Mouse (Mus musculus) frontal cortex, postnatal 25 days (tissue): ENCODE measurements around the gene Col23a1.

Experiments
- DNase-seq, 2 experiments: peaks; one replicate each; pipeline ENCODE4 v3.0.0; 2022; ENCODE audit warnings: low spot score in 2 of 2

Gene Col23a1

GRCm38 (mm10) chr11:51289564-51290041, at the start of gene Col23a1:
Col23a1 (plus strand) TSS chr11:51289920.
- peak; percentile 61 to 64 for DNase-seq

- no peak for DNase-seq
Measured at GRCm38 (mm10) chr11:51242897-51243296, 46.8 kb upstream of the Col23a1 start.

- no peak for DNase-seq
Measured at GRCm38 (mm10) chr11:51257006-51257405, 32.7 kb upstream of the Col23a1 start.

GRCm38 (mm10) chr11:51261680-51262219, 28.0 kb upstream of the Col23a1 start, which contains the start of gene Clk4:
Clk4 (plus strand) TSS chr11:51261730.
- no peak for DNase-seq

GRCm38 (mm10) chr11:51262342-51263285, 27.1 kb upstream of the Col23a1 start, which contains the start of gene BC049762:
BC049762 (minus strand) TSS chr11:51263046.
- DNase-seq: peak; percentile 97

- DNase-seq: peak in 1 of 2 experiments; percentile 17
Measured at GRCm38 (mm10) chr11:51263286-51263831, 26.4 kb upstream of the Col23a1 start.

- DNase-seq: no peak
Measured at GRCm38 (mm10) chr11:51264352-51264751, 25.4 kb upstream of the Col23a1 start.

GRCm38 (mm10) chr11:51265326-51265725, 24.4 kb upstream of the Col23a1 start:
- DNase-seq: no peak

- DNase-seq: no peak
Measured at GRCm38 (mm10) chr11:51274418-51274817, 15.3 kb upstream of the Col23a1 start.

- no peak for DNase-seq
Measured at GRCm38 (mm10) chr11:51290066-51290955, 591 bp downstream of the Col23a1 start.

- DNase-seq: no peak
Measured at GRCm38 (mm10) chr11:51293956-51294530, 4.3 kb downstream of the Col23a1 start.

GRCm38 (mm10) chr11:51295742-51296141, 6.0 kb downstream of the Col23a1 start:
- no peak for DNase-seq

- DNase-seq: no peak
Measured at GRCm38 (mm10) chr11:51298691-51299090, 9.0 kb downstream of the Col23a1 start.

- no peak for DNase-seq
Measured at GRCm38 (mm10) chr11:51302396-51302795, 12.7 kb downstream of the Col23a1 start.

GRCm38 (mm10) chr11:51303981-51304553, 14.3 kb downstream of the Col23a1 start:
- DNase-seq: no peak

GRCm38 (mm10) chr11:51308306-51308705, 18.6 kb downstream of the Col23a1 start:
- DNase-seq: no peak

- DNase-seq: no peak
Measured at GRCm38 (mm10) chr11:51311846-51312245, 22.1 kb downstream of the Col23a1 start.

- no peak for DNase-seq
Measured at GRCm38 (mm10) chr11:51315991-51316810, 26.5 kb downstream of the Col23a1 start.

- DNase-seq: no peak
Measured at GRCm38 (mm10) chr11:51320609-51321008, 30.9 kb downstream of the Col23a1 start.

GRCm38 (mm10) chr11:51326908-51327307, 37.2 kb downstream of the Col23a1 start:
- no peak for DNase-seq
